Mouse (Mus musculus): ENCODE results near the gene Ralgapb.
A peak's percentile ranks its signal among the peaks of the same experiment; 100 is the strongest.

Gene Ralgapb

GRCm38 (mm10) chr2:158408997-158409594 lies 552 bp upstream of the Ralgapb start:
- DNase-seq, result peak in 1 of 2 experiments; percentile 3

- peak; percentile 26 to 36 for DNase-seq
Observed at GRCm38 (mm10) chr2:158410022-158411014, 670 bp downstream of the Ralgapb start.

GRCm38 (mm10) chr2:158413240-158413639 lies 3.6 kb downstream of the Ralgapb start:
- no peak for DNase-seq

- no peak for DNase-seq
Observed at GRCm38 (mm10) chr2:158415826-158416225, 6.2 kb downstream of the Ralgapb start.

GRCm38 (mm10) chr2:158418663-158419062 lies 9.0 kb downstream of the Ralgapb start:
- DNase-seq, result no peak

GRCm38 (mm10) chr2:158445814-158446213 lies 36.2 kb downstream of the Ralgapb start:
- no peak for DNase-seq

- no peak for DNase-seq
Observed at GRCm38 (mm10) chr2:158449845-158450244, 40.2 kb downstream of the Ralgapb start.

- no peak for DNase-seq
Observed at GRCm38 (mm10) chr2:158456451-158456850, 46.8 kb downstream of the Ralgapb start.

GRCm38 (mm10) chr2:158457610-158458009 lies 48.0 kb downstream of the Ralgapb start:
- no peak for DNase-seq

- DNase-seq, result no peak
Observed at GRCm38 (mm10) chr2:158462450-158462849, 52.8 kb downstream of the Ralgapb start.

- no peak for DNase-seq
Observed at GRCm38 (mm10) chr2:158474159-158474558, 64.5 kb downstream of the Ralgapb start.

GRCm38 (mm10) chr2:158477640-158478039 lies 68.0 kb downstream of the Ralgapb start:
- DNase-seq, result no peak

- DNase-seq, result no peak
Observed at GRCm38 (mm10) chr2:158498457-158498856, 88.8 kb downstream of the Ralgapb start.

GRCm38 (mm10) chr2:158501836-158502812 lies 92.5 kb downstream of the Ralgapb start, which contains the start of gene Adig:
Gene Adig (plus strand): TSS chr2:158502612.
- no peak for DNase-seq

GRCm38 (mm10) chr2:158503226-158503625 lies 93.6 kb downstream of the Ralgapb start:
- no peak for DNase-seq

GRCm38 (mm10) chr2:158503671-158504070 lies 94.0 kb downstream of the Ralgapb start:
- DNase-seq, result no peak

GRCm38 (mm10) chr2:158506475-158506874 lies 96.8 kb downstream of the Ralgapb start:
- DNase-seq, result no peak

GRCm38 (mm10) chr2:158507046-158507445 lies 97.4 kb downstream of the Ralgapb start:
- DNase-seq, result no peak

- DNase-seq, result no peak
Observed at GRCm38 (mm10) chr2:158510665-158511064, 101.0 kb downstream of the Ralgapb start.

- DNase-seq, result no peak
Observed at GRCm38 (mm10) chr2:158512528-158512927, 102.9 kb downstream of the Ralgapb start, which contains the start of gene Arhgap40. Gene Arhgap40 (plus strand): TSS chr2:158512796.

GRCm38 (mm10) chr2:158513821-158514336 lies 104.2 kb downstream of the Ralgapb start:
- DNase-seq, result no peak

- no peak for DNase-seq
Observed at GRCm38 (mm10) chr2:158518583-158518982, 108.9 kb downstream of the Ralgapb start.
